Mouse (Mus musculus): Measurements from ENCODE around the gene Mvk. TPM values are rescaled to one million over a fixed set of nuclear protein-coding genes. Genes with fewer than 3 reads are reported as not detected.

Mvk gene
- polyA plus RNA-seq, 1 experiment from 2014 or later, result 52.0 TPM

GRCm38 (mm10) chr5:114462067-114463040 lies 18.3 kb downstream of the Mvk start:
- Histone ChIP-seq H3K9ac (no peak overlapping the region), H3K27ac (no peak overlapping the region), H3K27me3 (peaks cover 14% of the 10 kb centered on the region), H3K9me3 (no peaks in the 10 kb centered on the region), H3K4me1 (peaks cover 43% of the 10 kb centered on the region), H3K36me3 (replicated peaks) (no peaks in the 10 kb centered on the region), H3K4me2 (no peak overlapping the region), H3K4me3 (replicated peaks) (no peak overlapping the region)
- ATAC-seq (ENCODE audit: low FRiP score), result no peak
- 75% methylated on average over 24 of the region's 24 CpGs for WGBS

GRCm38 (mm10) chr5:114464561-114464960 lies 20.5 kb downstream of the Mvk start:
- Histone ChIP-seq H3K9ac (no peak overlapping the region), H3K4me3 (replicated peaks) (no peak overlapping the region), H3K27ac (no peak overlapping the region), H3K4me2 (no peak overlapping the region), H3K36me3 (replicated peaks) (no peaks in the 10 kb centered on the region), H3K9me3 (no peaks in the 10 kb centered on the region), H3K27me3 (peaks cover 20% of the 10 kb centered on the region), H3K4me1 (peaks cover 61% of the 10 kb centered on the region)
- WGBS, result 86% methylated on average over 2 of the region's 2 CpGs
- no peak for ATAC-seq (ENCODE audit: low FRiP score)

GRCm38 (mm10) chr5:114465641-114466040 lies 21.6 kb downstream of the Mvk start:
- Histone ChIP-seq H3K9me3 (no peaks in the 10 kb centered on the region), H3K27ac (0 out of 2 replicates have a peak overlapping the region, but pooled peaks have one; percentile 13), H3K27me3 (peaks cover 23% of the 10 kb centered on the region), H3K4me2 (no peak overlapping the region), H3K36me3 (replicated peaks) (no peaks in the 10 kb centered on the region), H3K9ac (no peak overlapping the region), H3K4me3 (replicated peaks) (no peak overlapping the region), H3K4me1 (peaks cover 56% of the 10 kb centered on the region)
- WGBS, result 53% methylated on average over 7 of the region's 7 CpGs
- ATAC-seq (ENCODE audit: low FRiP score), result no peak

GRCm38 (mm10) chr5:114467019-114467418 lies 22.9 kb downstream of the Mvk start:
- WGBS, result 0% methylated on average over 11 of the region's 11 CpGs
- peak overlapping the region; percentile 93 for H3K27ac ChIP-seq
- H3K9me3 ChIP-seq, result 0 out of 2 replicates have a peak, but pooled peaks cover 2% of the 10 kb centered on the region
- H3K4me2 ChIP-seq, result peak overlapping the region; percentile 43
- H3K4me3 ChIP-seq (replicated peaks), result peak overlapping the region; percentile 19; the same call in 1 of the 2 replicates
- ATAC-seq (ENCODE audit: low FRiP score), result peak; percentile 59
- H3K36me3 ChIP-seq (replicated peaks), result no peaks in the 10 kb centered on the region
- H3K9ac ChIP-seq, result no peak overlapping the region
- peaks cover 23% of the 10 kb centered on the region for H3K27me3 ChIP-seq
- peaks cover 45% of the 10 kb centered on the region for H3K4me1 ChIP-seq

GRCm38 (mm10) chr5:114467430-114467829 lies 23.4 kb downstream of the Mvk start:
- peak overlapping the region; percentile 42; the same call in 1 of the 2 replicates for H3K9ac ChIP-seq
- H3K27me3 ChIP-seq, result peaks cover 23% of the 10 kb centered on the region
- WGBS, result 0% methylated on average over 12 of the region's 13 CpGs
- peak; percentile 90 for ATAC-seq (ENCODE audit: low FRiP score)
- peak overlapping the region; percentile 43 for H3K4me2 ChIP-seq
- 0 out of 2 replicates have a peak, but pooled peaks cover 5% of the 10 kb centered on the region for H3K9me3 ChIP-seq
- H3K36me3 ChIP-seq (replicated peaks), result no peaks in the 10 kb centered on the region
- peaks cover 45% of the 10 kb centered on the region for H3K4me1 ChIP-seq
- H3K4me3 ChIP-seq (replicated peaks), result peak overlapping the region; percentile 19
- H3K27ac ChIP-seq, result peak overlapping the region; percentile 93

GRCm38 (mm10) chr5:114468007-114468406 lies 23.9 kb downstream of the Mvk start:
- Histone ChIP-seq H3K9ac (peak overlapping the region; percentile 42; the same call in 1 of the 2 replicates), H3K36me3 (replicated peaks) (no peaks in the 10 kb centered on the region), H3K4me3 (replicated peaks) (no peak overlapping the region; the same call in 1 of the 2 replicates), H3K27ac (peak overlapping the region; percentile 93), H3K4me1 (peaks cover 45% of the 10 kb centered on the region), H3K27me3 (peaks cover 23% of the 10 kb centered on the region), H3K4me2 (peak overlapping the region; percentile 43), H3K9me3 (0 out of 2 replicates have a peak, but pooled peaks cover 5% of the 10 kb centered on the region)
- WGBS, result 37% methylated on average over 4 of the region's 4 CpGs
- peak; percentile 8 for ATAC-seq (ENCODE audit: low FRiP score)

GRCm38 (mm10) chr5:114470359-114470758 lies 26.3 kb downstream of the Mvk start:
- H3K27ac ChIP-seq, result no peak overlapping the region
- no peak overlapping the region for H3K4me3 ChIP-seq (replicated peaks)
- ATAC-seq (ENCODE audit: low FRiP score), result no peak
- peaks cover 52% of the 10 kb centered on the region for H3K4me1 ChIP-seq
- H3K36me3 ChIP-seq (replicated peaks), result no peaks in the 10 kb centered on the region
- no peak overlapping the region for H3K4me2 ChIP-seq
- peaks cover 36% of the 10 kb centered on the region for H3K27me3 ChIP-seq
- 0 out of 2 replicates have a peak, but pooled peaks cover 5% of the 10 kb centered on the region for H3K9me3 ChIP-seq
- WGBS, result 81% methylated on average over 3 of the region's 3 CpGs
- no peak overlapping the region for H3K9ac ChIP-seq

- Histone ChIP-seq H3K27ac (peak overlapping the region; percentile 70), H3K27me3 (peaks cover 50% of the 10 kb centered on the region), H3K4me3 (replicated peaks) (no peak overlapping the region), H3K4me2 (peak overlapping the region; percentile 34), H3K9ac (no peak overlapping the region; the same call in 1 of the 2 replicates), H3K4me1 (peaks cover 31% of the 10 kb centered on the region), H3K36me3 (replicated peaks) (no peaks in the 10 kb centered on the region), H3K9me3 (0 out of 2 replicates have a peak, but pooled peaks cover 5% of the 10 kb centered on the region)
- ATAC-seq (ENCODE audit: low FRiP score), result no peak
- WGBS, result 29% methylated on average over 35 of the region's 35 CpGs
These were observed 30.8 kb downstream of the Mvk start for GRCm38 (mm10) chr5:114474741-114475491.

GRCm38 (mm10) chr5:114478267-114478666 lies 34.2 kb downstream of the Mvk start:
- H3K27ac ChIP-seq, result no peak overlapping the region
- 62% methylated on average over 12 of the region's 12 CpGs for WGBS

GRCm38 (mm10) chr5:114482587-114483011 lies 38.5 kb downstream of the Mvk start:
- Histone ChIP-seq H3K36me3 (replicated peaks) (no peaks in the 10 kb centered on the region), H3K27ac (peak overlapping the region; percentile 65), H3K4me1 (peaks cover 20% of the 10 kb centered on the region), H3K9ac (peak overlapping the region; percentile 17; the same call in 1 of the 2 replicates), H3K4me2 (peak overlapping the region; percentile 33), H3K9me3 (no peaks in the 10 kb centered on the region), H3K4me3 (replicated peaks) (no peak overlapping the region), H3K27me3 (peaks cover 16% of the 10 kb centered on the region; the same call in 1 of the 2 replicates)
- 4% methylated on average over 14 of the region's 14 CpGs for WGBS
- peak; percentile 83 for ATAC-seq (ENCODE audit: low FRiP score)

More at GRCm38 (mm10) chr5:114478267-114478666, 34.2 kb downstream of the Mvk start:
- Histone ChIP-seq H3K9me3 (no peaks in the 10 kb centered on the region), H3K4me3 (replicated peaks) (no peak overlapping the region), H3K9ac (no peak overlapping the region), H3K4me2 (no peak overlapping the region), H3K4me1 (peaks cover 43% of the 10 kb centered on the region), H3K27me3 (peaks cover 44% of the 10 kb centered on the region), H3K36me3 (replicated peaks) (no peaks in the 10 kb centered on the region)
- no peak for ATAC-seq (ENCODE audit: low FRiP score)

- Histone ChIP-seq H3K9me3 (no peaks in the 10 kb centered on the region), H3K27ac (no peak overlapping the region), H3K4me3 (replicated peaks) (no peak overlapping the region), H3K4me2 (no peak overlapping the region), H3K36me3 (replicated peaks) (no peaks in the 10 kb centered on the region), H3K9ac (no peak overlapping the region), H3K27me3 (no peaks in the 10 kb centered on the region), H3K4me1 (peaks cover 12% of the 10 kb centered on the region)
- ATAC-seq (ENCODE audit: low FRiP score), result no peak
- whole genome bisulfite sequencing, result 93% methylated on average over 14 of the region's 14 CpGs
These were observed 41.6 kb downstream of the Mvk start for GRCm38 (mm10) chr5:114485685-114486084.

- Histone ChIP-seq H3K9me3 (no peaks in the 10 kb centered on the region), H3K27ac (no peak overlapping the region), H3K4me1 (no peaks in the 10 kb centered on the region), H3K4me2 (no peak overlapping the region), H3K9ac (no peak overlapping the region), H3K27me3 (no peaks in the 10 kb centered on the region), H3K36me3 (replicated peaks) (no peaks in the 10 kb centered on the region), H3K4me3 (replicated peaks) (no peak overlapping the region)
- 86% methylated on average over 6 of the region's 6 CpGs for WGBS
- ATAC-seq (ENCODE audit: low FRiP score), result no peak
These were observed 45.5 kb downstream of the Mvk start for GRCm38 (mm10) chr5:114489570-114489969.

Data from forebrain, embryonic 12.5 days (tissue).